Comparison of ENCODE assay signal across 16 mouse cellular contexts in the genomic region with DNA sequence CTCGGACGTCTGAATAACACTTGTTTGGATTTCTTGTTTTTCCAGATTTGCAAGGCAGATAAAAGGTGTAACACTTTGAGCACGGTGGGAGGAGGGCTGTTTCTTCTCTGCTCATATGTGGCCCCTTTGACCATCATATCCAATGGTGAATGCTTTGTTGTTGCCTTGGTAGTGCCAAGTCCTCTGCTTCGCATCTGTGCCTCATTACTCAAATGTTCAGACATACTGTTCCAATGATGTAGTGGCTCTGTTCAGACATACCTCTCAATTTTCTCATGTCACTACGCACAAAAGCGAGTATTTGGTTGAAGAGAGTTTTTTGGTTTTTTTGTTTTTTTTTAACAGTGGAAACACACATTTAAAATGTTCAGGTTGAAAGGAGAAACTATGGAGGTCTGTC.
"Had no signal": no experiment of that assay in that cellular context is flagged by ENCODE, and none has a peak within 500 bp of the region (broad histone marks: within the 10 kb centered on the region; RNA-seq: fewer than 3 reads in every experiment).

No protein-coding gene starts in this region.

- H3K9me3 ChIP-seq: neural tube, embryonic 13.5 days; neural tube, embryonic 15.5 days; stomach, embryonic 15.5 days had no signal

- DNase-seq: retina, postnatal 1 day; right cerebral cortex, adult 18-20 months; right cerebral cortex, postnatal 14 days; right cerebral cortex, postnatal 25 days; right cerebral cortex, postnatal 4 days; spleen, adult 18-20 months; thymus, adult 18-20 months; thymus, adult 2 months; thymus, postnatal 14 days; thymus, postnatal 25 days; thymus, postnatal 36 days; thymus, postnatal 4 days had no signal

- H3K9ac ChIP-seq: neural tube, embryonic 13.5 days; neural tube, embryonic 15.5 days; stomach, embryonic 15.5 days had no signal

- H3K4me2 ChIP-seq: neural tube, embryonic 13.5 days; neural tube, embryonic 15.5 days; stomach, embryonic 15.5 days had no signal

- H3K27ac ChIP-seq: neural tube, embryonic 13.5 days; neural tube, embryonic 15.5 days; stomach, embryonic 15.5 days; stomach, postnatal 0 days had no signal

- H3K27me3 ChIP-seq: neural tube, embryonic 13.5 days; neural tube, embryonic 15.5 days; stomach, embryonic 15.5 days had no signal

- H3K4me1 ChIP-seq: neural tube, embryonic 13.5 days; neural tube, embryonic 15.5 days; stomach, embryonic 15.5 days had no signal

- H3K4me3 ChIP-seq: neural tube, embryonic 13.5 days; neural tube, embryonic 15.5 days; stomach, embryonic 15.5 days had no signal

- H3K36me3 ChIP-seq: neural tube, embryonic 13.5 days; neural tube, embryonic 15.5 days; stomach, embryonic 15.5 days had no signal
